Mouse (Mus musculus) kidney, adult 2 months (tissue): Measurements from ENCODE around the gene Gstt2.

Source experiments
- CTCF ChIP-seq: fragments of 200-500 bp; conservative IDR thresholded peaks from 2 replicates; pipeline ENCODE4 v1.5.1; 2011; ENCODE audit warnings: low read depth, mild to moderate bottlenecking, control low read depth, low read length, moderate library complexity, mixed read lengths; ENCODE audit not compliant: insufficient read depth, insufficient read length
- POLR2A ChIP-seq: fragments of 200-500 bp; IDR thresholded peaks from one replicate; pipeline ENCODE4 v1.6.1; 2011; ENCODE audit warnings: low read depth, low read length, control low read depth

GRCm38 (mm10) chr10:75880771-75881577 is 43.8 kb upstream of the Gstt2 start:
- TF ChIP-seq CTCF, result no peak
- TF ChIP-seq POLR2A, result no peak
